Mouse (Mus musculus) inflammation-experienced regulatory T-cells, adult 16 weeks (primary cell): ENCODE results near the gene Sh3bgrl. TPM values are rescaled to one million over a fixed set of nuclear protein-coding genes. Genes with fewer than 3 reads are reported as not detected.

Source experiments
- polyA plus RNA-seq: library from polyadenylated mRNA; unstranded; fragments of 100-300 nt; shearing (Covaris generic); gene quantifications from one replicate; pipeline ENCODE4 v1.2.1, GENCODE M21; 2017

Gene Sh3bgrl
- polyA plus RNA-seq, result 176 TPM

DNA sequence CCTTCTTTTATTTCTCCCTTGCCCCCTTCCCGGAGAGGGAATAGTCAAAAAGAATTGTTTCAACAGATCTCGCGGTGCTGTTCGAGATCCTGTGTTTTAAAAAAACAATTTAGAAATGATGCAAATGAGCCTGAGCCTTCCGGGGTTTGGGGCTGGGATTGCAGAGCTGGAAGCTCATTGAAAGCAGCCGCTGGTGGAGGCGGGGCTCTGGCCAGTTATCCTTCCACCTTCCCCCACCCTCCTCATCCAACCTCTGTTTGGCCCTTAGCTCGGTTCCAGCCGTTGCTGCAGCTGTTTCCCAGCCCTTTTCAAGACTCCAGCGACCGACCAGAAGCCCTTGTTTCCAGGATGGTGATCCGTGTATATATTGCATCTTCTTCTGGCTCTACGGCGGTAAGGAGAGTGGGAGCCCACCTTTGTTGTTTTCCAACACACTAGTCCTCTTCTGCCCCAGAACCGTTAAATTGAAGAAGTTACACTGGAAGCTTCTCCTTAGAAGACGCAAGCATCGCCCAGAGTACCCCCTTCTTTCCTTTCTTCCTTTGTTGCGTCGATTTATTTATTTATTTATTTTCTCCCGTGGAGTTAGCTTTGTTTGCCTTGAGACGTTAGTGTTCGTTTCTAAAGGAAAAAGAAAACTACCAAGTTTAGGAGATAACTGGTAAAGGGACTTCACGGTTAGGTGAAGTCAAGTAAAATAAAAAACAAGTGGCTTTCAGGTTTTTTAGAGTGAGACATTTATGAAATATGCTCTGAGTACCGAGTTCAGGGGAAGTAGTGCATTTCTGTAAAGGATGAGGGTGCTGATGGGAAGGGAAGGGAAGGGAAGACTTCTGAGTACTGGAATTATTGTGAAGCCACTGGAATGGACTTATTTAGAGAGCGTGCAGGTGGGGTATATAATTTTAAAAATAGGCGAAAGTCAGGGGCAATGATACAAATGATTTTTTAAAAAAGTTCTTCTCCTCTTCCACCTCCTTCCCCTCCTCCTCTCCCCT, at the start of gene Sh3bgrl:
Sh3bgrl (plus strand) TSS at position 121 of the 998 bp plus-strand sequence.

GRCm38 (mm10) chrX:109196468-109196867, 101.3 kb downstream of the Sh3bgrl start, which contains the start of gene Gm6377:
Gene Gm6377, plus strand, starts transcription at chrX:109196756.

Other genes with a start within 250 kb of the Sh3bgrl start
- 12.1 TPM for gene Hmgn5, start 82.0 kb upstream of the Sh3bgrl start, polyA plus RNA-seq
- gene Gm6377, start 101.4 kb downstream of the Sh3bgrl start, polyA plus RNA-seq, result 0.21 TPM